Mouse (Mus musculus) kidney, embryonic 15.5 days (tissue): ENCODE measurements around the gene 2310009B15Rik. TPM values are rescaled to one million over a fixed set of nuclear protein-coding genes. Genes with fewer than 3 reads are reported as not detected.

Experiments
- polyA plus RNA-seq: library from polyadenylated mRNA; unstranded; fragments of >200 nt; fragmentation: Nextera tagmentation; extraction: Ambion mirVana; gene quantifications from 2 replicates; pipeline ENCODE4 v1.2.1, GENCODE M21; 2015

The 2310009B15Rik gene
- polyA plus RNA-seq, 1 experiment from 2014 or later: 42.3 TPM

Other genes starting within 250 kb of the 2310009B15Rik start
- gene Nek7, start 236.7 kb downstream of the 2310009B15Rik start, polyA plus RNA-seq: 42.7 and 42.8 TPM in 2 replicates
- gene Lhx9, start 8.3 kb downstream of the 2310009B15Rik start, polyA plus RNA-seq: 0.33 and 0.38 TPM in 2 replicates
- gene Dennd1b, start 106.6 kb upstream of the 2310009B15Rik start, polyA plus RNA-seq: 8.2 and 10.4 TPM in 2 replicates